Mouse (Mus musculus) urinary bladder, postnatal 10 days (tissue): ENCODE results near the gene Txk.

Experiments used
- DNase-seq: peaks from one replicate; pipeline ENCODE4 v3.0.0; 2022; ENCODE audit warnings: low spot score

Gene Txk

GRCm38 (mm10) chr5:72752585-72752984 lies at the start of gene Txk:
Txk (minus strand) TSS chr5:72752777.
- no peak for DNase-seq

- DNase-seq, result no peak
These were observed 46.0 kb upstream of the Txk start for GRCm38 (mm10) chr5:72798563-72798962.

- no peak for DNase-seq
These were observed 43.6 kb upstream of the Txk start for GRCm38 (mm10) chr5:72796186-72796613.

GRCm38 (mm10) chr5:72793309-72793850 lies 40.8 kb upstream of the Txk start:
- no peak for DNase-seq

GRCm38 (mm10) chr5:72791789-72792188 lies 39.2 kb upstream of the Txk start:
- DNase-seq, result no peak

- DNase-seq, result no peak
These were observed 38.8 kb upstream of the Txk start for GRCm38 (mm10) chr5:72791386-72791785.

GRCm38 (mm10) chr5:72785451-72785850 lies 32.9 kb upstream of the Txk start:
- no peak for DNase-seq

- DNase-seq, result no peak
These were observed 32.1 kb upstream of the Txk start for GRCm38 (mm10) chr5:72784719-72785118.

- DNase-seq, result no peak
These were observed 31.4 kb upstream of the Txk start for GRCm38 (mm10) chr5:72783957-72784356.

GRCm38 (mm10) chr5:72783123-72783522 lies 30.5 kb upstream of the Txk start:
- DNase-seq, result no peak

- no peak for DNase-seq
These were observed 29.2 kb upstream of the Txk start for GRCm38 (mm10) chr5:72781776-72782175.

- DNase-seq, result no peak
These were observed 24.0 kb upstream of the Txk start for GRCm38 (mm10) chr5:72776595-72776994.

- DNase-seq, result no peak
These were observed 23.6 kb upstream of the Txk start for GRCm38 (mm10) chr5:72776127-72776526.

- DNase-seq, result no peak
These were observed 17.3 kb upstream of the Txk start for GRCm38 (mm10) chr5:72769841-72770240.

- no peak for DNase-seq
These were observed 11.0 kb upstream of the Txk start for GRCm38 (mm10) chr5:72763546-72763945.

GRCm38 (mm10) chr5:72763025-72763424 lies 10.4 kb upstream of the Txk start:
- DNase-seq, result no peak

- DNase-seq, result no peak
These were observed 9.2 kb upstream of the Txk start for GRCm38 (mm10) chr5:72761758-72762157.

GRCm38 (mm10) chr5:72761237-72761636 lies 8.7 kb upstream of the Txk start:
- DNase-seq, result no peak

GRCm38 (mm10) chr5:72758925-72759924 lies 6.6 kb upstream of the Txk start:
- no peak for DNase-seq

- DNase-seq, result no peak
These were observed 4.7 kb upstream of the Txk start for GRCm38 (mm10) chr5:72757155-72757773.

GRCm38 (mm10) chr5:72755941-72756340 lies 3.4 kb upstream of the Txk start:
- DNase-seq, result no peak

- DNase-seq, result no peak
These were observed 2.5 kb upstream of the Txk start for GRCm38 (mm10) chr5:72755035-72755434.
